Mouse (Mus musculus): ENCODE data around the gene Treml2.
"Not testable (repeated sequence)": the region's sequence is repeated elsewhere in the genome, so short reads cannot be mapped to it uniquely, and the experiment has no call there.

The Treml2 gene

GRCm38 (mm10) chr17:48293500-48294194 lies 5.7 kb upstream of the Treml2 start:
- DNase-seq (ENCODE audit: low spot score), result no peak

GRCm38 (mm10) chr17:48299756-48300155 lies 458 bp downstream of the Treml2 start:
- no peak for DNase-seq (ENCODE audit: low spot score)

GRCm38 (mm10) chr17:48300199-48300598 lies 901 bp downstream of the Treml2 start:
- DNase-seq (ENCODE audit: low spot score), result no peak

DNA sequence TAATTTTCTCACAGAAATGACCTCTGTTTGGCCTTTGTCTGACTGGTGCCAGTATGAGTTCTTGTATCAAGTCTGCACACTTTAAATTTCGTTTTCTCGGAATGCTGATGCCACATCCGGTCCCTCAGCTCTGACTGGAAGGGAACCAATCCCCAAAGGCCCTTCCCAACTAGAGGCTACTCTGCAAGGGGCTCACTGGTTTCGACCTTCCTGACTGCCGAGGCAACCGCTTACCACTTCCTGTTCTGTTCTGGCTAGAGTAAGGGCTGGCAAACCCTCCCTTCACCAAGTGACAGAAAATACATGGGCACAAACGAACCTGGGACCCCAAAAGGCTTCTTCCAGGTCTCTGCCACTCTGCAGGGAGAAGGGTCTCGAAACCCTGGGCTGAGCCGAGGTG lies 1.6 kb downstream of the Treml2 start:
- no peak for DNase-seq (ENCODE audit: low spot score)

- no peak for DNase-seq (ENCODE audit: low spot score)
Measured at GRCm38 (mm10) chr17:48301792-48302191, 2.5 kb downstream of the Treml2 start.

DNA sequence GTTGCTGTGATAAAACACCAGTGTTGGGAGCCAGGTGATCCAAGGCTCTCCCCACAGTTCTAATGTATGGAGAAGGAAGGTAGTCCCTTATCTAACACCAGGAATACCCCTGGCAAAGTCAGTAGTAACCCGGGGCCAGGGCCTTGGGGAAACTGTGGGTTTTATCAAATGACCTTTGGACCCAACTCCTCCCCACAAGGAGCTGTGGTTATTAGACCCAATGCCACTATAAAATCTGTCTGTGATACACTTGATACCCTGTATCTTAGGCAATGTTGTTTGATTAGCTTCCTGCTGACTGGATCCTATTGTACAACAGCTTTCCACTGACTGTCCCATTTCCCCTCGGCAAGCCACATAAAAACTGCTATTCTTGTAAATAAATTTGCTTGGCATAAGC lies 12.8 kb downstream of the Treml2 start:
- DNase-seq (ENCODE audit: low spot score), result no peak

DNA sequence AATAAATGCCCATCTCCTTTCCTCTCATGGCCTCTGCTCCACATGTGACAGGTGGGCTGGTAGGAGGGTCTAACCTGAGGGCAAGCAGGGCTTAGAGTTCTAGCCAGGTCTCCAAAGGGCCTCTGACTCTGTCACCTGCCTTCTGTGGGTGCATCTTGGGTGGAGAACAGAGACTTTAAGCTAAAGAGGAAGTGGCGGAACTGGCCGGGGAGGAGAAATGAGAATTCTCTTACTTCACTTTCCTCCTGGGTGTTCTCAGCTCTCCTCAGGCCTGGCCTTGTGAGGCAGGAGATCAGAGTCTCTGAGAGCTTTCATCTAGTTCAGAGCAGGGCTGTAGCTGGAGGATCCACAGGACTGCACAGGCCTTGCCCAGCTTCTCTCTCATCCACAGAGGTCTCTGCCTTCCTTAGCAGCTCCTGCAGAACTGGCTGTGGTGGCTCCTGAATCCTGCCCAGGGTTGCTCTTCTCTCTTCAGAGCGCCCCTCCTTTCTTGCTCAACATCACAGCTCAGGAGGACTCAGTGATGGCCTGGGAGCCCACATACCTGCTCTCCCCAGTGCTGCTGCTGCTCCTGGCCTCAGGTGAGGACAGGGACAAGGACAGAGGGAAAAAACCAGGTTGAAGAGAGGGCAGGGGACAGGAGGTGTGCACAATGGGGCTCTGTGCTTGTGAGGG lies 16.7 kb downstream of the Treml2 start, which contains the start of gene B430306N03Rik:
Gene B430306N03Rik, plus strand, starts transcription at position 237 of the 675 bp plus-strand sequence.
- DNase-seq (ENCODE audit: low spot score), result not testable (repeated sequence)

DNA sequence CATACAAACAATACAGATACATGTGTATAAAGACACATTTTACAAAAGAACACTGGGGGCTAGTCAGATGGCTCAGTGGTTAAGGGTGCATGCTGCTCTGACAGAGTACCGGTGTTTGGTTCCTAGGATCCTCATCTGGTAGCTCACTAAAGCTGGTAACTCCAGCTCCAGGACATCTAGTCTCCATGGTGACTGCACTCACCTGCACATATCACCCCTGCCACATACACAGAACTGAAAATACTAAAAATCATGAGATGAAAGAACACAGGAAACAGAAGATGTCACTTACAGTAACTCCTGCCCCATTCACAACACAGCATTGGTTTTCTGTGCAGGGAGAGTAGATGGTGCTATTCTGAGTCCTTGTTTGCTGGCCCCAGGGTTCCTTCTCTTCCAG lies 19.4 kb downstream of the Treml2 start:
- no peak for DNase-seq (ENCODE audit: low spot score)

GRCm38 (mm10) chr17:48321279-48321678 lies 22.0 kb downstream of the Treml2 start:
- DNase-seq (ENCODE audit: low spot score), result no peak

DNA sequence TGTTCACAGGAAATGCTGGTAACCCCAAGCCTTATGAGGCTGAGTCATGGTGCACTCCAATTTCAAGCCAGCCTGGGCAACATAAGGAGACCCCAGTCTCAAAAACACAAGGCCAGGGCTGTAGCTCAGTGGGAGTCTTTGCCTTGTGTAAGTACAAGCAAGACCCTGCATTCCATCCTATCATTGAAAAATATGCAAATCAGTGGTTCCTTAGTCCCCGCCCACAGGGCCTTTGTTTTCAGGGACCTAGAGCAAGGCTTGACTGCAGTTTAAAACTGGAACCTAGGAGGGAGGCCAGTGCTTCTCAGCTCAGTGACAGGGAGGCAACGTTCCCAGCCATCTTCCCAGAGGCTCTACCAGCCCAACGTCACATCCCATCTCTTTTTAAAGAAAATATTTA lies 23.9 kb downstream of the Treml2 start:
- DNase-seq (ENCODE audit: low spot score), result no peak

- no peak for DNase-seq (ENCODE audit: low spot score)
Measured at GRCm38 (mm10) chr17:48324258-48324657, 25.0 kb downstream of the Treml2 start.

DNA sequence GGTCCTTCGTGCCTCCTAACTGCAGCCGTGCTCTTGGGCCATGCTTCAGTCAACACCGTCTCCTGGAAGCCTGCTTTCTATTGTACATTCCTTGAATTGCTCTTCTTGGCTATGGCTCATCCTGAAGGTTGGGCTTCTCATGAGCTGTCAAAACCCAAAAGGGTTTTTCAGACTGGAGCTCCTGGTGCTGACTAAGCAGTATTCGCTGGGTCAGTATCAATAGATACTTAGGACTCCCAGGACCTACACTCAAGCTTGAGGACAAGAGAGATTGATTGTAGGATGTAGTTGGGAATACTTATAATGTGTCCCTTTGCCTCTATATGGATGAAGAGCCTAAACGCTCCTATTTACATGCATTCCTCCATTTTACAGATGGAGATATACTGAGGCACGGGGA lies 25.8 kb downstream of the Treml2 start:
- DNase-seq (ENCODE audit: low spot score), result no peak

DNA sequence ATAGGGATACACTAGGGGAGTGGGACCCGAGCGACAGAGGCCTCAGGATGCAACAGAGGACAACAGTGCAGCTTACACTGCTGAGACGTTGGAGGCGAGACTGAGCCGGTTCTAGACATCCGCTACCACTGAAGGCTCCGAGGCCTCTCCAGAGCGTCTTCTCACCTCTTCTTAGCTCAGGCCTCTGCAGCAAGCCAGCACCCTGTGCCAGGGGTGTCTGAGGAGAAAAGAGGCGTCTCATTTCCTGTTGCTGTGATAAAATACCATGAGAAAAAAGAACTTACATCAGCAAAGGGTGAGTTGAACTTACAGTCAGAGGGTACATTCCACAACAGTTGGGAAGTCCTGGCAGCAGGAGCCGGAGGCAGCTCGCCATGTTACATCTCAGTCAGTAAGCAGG lies 26.3 kb downstream of the Treml2 start:
- DNase-seq (ENCODE audit: low spot score), result no peak

GRCm38 (mm10) chr17:48326656-48327055 lies 27.4 kb downstream of the Treml2 start:
- DNase-seq (ENCODE audit: low spot score), result no peak

GRCm38 (mm10) chr17:48332524-48332923 lies 33.2 kb downstream of the Treml2 start:
- DNase-seq (ENCODE audit: low spot score), result no peak

GRCm38 (mm10) chr17:48334186-48334585 lies 34.9 kb downstream of the Treml2 start:
- no peak for DNase-seq (ENCODE audit: low spot score)

GRCm38 (mm10) chr17:48336857-48337256 lies 37.6 kb downstream of the Treml2 start:
- peak; percentile 94 for DNase-seq (ENCODE audit: low spot score)

DNA sequence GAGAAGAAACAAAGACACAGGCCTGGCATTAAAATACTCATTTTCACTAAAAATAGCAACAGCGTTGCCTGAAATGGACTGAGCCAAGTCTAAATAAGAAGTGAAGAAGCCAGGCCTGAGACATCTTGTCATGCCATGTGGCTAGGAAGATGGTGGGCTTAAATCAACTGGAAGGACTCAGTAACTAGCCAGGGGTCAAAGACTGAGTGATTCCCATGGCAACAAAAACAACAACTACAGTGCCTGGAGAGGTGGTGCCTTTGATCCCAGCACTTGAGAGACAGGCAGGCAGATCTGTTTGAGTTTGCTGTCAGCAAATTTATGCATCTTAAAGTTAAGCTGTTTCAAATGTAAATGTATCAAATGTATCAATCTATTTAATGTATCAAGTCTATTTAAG lies 41.0 kb downstream of the Treml2 start:
- DNase-seq (ENCODE audit: low spot score), result no peak

GRCm38 (mm10) chr17:48341947-48342346 lies 42.6 kb downstream of the Treml2 start:
- no peak for DNase-seq (ENCODE audit: low spot score)

GRCm38 (mm10) chr17:48343065-48343464 lies 43.8 kb downstream of the Treml2 start:
- no peak for DNase-seq (ENCODE audit: low spot score)

DNA sequence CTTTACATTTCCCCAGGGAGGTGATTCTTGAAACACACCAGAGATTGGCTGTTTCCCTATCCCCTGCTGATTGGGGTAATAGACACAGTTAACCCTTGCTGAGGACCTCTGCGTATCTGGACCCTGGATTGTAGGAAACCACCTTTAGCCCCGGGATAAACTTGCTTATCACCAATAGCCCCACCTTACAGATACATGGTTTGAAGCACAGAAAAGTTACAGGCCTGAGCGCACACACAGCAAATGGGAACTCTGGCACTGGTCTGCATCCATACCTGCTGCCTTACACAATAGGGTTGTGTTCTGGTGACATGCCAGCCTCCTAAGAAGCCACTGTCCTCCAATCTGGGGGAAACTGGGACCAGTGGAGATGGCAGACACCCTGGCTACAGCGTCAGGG lies 46.5 kb downstream of the Treml2 start:
- DNase-seq (ENCODE audit: low spot score), result no peak

DNA sequence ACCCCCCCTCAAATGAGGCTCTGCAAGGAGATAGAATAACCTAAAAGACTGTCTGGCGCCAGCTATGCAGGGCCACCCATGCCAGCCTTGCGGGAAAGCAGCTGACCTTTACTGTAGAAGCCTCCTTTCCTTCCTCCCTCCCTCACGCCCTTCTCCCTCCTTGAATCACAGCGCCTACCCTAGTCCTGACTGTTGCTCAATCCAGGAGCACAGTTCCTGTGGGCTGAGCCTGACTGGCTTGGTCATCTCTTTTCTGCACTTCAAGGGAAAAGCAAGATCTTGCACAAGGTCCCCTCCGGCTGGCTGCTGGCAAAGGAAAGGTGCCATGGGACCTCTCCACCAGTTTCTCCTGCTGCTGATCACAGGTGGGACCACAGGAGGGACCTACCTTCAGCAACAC lies 46.9 kb downstream of the Treml2 start, which contains the start of gene Trem2:
Gene Trem2, plus strand, starts transcription at position 171 of the 400 bp plus-strand sequence.
- no peak for DNase-seq (ENCODE audit: low spot score)

GRCm38 (mm10) chr17:48346834-48347233 lies 47.5 kb downstream of the Treml2 start:
- no peak for DNase-seq (ENCODE audit: low spot score)

DNA sequence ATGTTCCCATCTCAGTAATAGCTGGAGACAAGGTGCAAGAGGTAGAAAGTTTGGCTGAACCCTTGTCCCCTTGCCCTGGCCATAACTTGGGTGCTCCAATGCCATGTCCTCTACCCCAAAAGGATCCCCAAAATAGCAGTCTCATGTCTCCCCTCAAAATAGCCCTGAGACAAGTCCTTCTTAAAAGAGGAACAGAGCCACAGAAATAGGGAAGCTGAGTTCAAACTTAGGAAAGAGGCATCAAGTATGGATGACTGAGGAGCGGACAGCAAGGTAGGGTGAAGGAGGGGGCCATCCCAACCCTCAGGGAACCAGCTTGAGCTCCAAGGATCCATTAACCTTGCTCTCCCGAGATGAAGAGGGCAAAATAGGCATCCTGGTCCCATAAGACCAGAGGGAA lies 48.0 kb downstream of the Treml2 start:
- no peak for DNase-seq (ENCODE audit: low spot score)

Data from testis, postnatal 10 days (tissue).